Mouse (Mus musculus) midbrain, embryonic 15.5 days (tissue): ENCODE results near the gene Myo10. TPM values are rescaled to one million over a fixed set of nuclear protein-coding genes. Genes with fewer than 3 reads are reported as not detected.

Experiments used
- ATAC-seq: fragments of 200-750 bp; cut with Nextera tagmentation; replicated peaks from 2 replicates; pipeline ENCODE4 v1.8.0; 2017; ENCODE audit warnings: moderate TSS enrichment
- H3K27ac ChIP-seq: fragments of 300-500 bp; sonication (generic); 2 replicates; pipeline ENCODE4 v1.5.1; 2015; ENCODE audit warnings: mild to moderate bottlenecking, inconsistent platforms
- H3K27me3 ChIP-seq: fragments of 300-500 bp; sonication (generic); replicated peaks from 2 replicates; pipeline ENCODE4 v1.6.1; 2015; ENCODE audit warnings: inconsistent platforms
- H3K36me3 ChIP-seq: fragments of 300-500 bp; sonication (generic); replicated peaks from 2 replicates; pipeline ENCODE4 v1.6.1; 2015; ENCODE audit warnings: inconsistent platforms
- H3K4me1 ChIP-seq: fragments of 300-500 bp; sonication (generic); 2 replicates; pipeline ENCODE4 v1.6.1; 2015; ENCODE audit warnings: inconsistent platforms
- H3K4me2 ChIP-seq: fragments of 300-500 bp; sonication (generic); 2 replicates; pipeline ENCODE4 v1.6.1; 2015; ENCODE audit warnings: inconsistent platforms, mild to moderate bottlenecking, moderate library complexity
- H3K4me3 ChIP-seq: fragments of 300-500 bp; sonication (generic); 2 replicates; pipeline ENCODE4 v1.5.1; 2015; ENCODE audit warnings: mild to moderate bottlenecking, inconsistent platforms
- H3K9ac ChIP-seq: fragments of 300-500 bp; sonication (generic); 2 replicates; pipeline ENCODE4 v1.6.1; 2015; ENCODE audit warnings: mild to moderate bottlenecking, inconsistent platforms
- H3K9me3 ChIP-seq: fragments of 300-500 bp; sonication (generic); 2 replicates; pipeline ENCODE4 v1.6.1; 2016; ENCODE audit warnings: inconsistent platforms
- WGBS: fragments of 180-500 bp; shearing (Covaris S2); methylation state at CpG from one replicate; pipeline ENCODE4 v1.1.7; 2015; ENCODE audit warnings: mixed read lengths; 5-methylcytosine and 5-hydroxymethylcytosine counted together
- polyA plus RNA-seq: library from polyadenylated mRNA; unstranded; fragments of >200 nt; fragmentation: Nextera tagmentation; extraction: Ambion mirVana; gene quantifications from 2 replicates; pipeline ENCODE4 v1.2.1, GENCODE M21; 2015

Myo10 gene
- polyA plus RNA-seq, 1 experiment from 2014 or later: 28.1 TPM

DNA sequence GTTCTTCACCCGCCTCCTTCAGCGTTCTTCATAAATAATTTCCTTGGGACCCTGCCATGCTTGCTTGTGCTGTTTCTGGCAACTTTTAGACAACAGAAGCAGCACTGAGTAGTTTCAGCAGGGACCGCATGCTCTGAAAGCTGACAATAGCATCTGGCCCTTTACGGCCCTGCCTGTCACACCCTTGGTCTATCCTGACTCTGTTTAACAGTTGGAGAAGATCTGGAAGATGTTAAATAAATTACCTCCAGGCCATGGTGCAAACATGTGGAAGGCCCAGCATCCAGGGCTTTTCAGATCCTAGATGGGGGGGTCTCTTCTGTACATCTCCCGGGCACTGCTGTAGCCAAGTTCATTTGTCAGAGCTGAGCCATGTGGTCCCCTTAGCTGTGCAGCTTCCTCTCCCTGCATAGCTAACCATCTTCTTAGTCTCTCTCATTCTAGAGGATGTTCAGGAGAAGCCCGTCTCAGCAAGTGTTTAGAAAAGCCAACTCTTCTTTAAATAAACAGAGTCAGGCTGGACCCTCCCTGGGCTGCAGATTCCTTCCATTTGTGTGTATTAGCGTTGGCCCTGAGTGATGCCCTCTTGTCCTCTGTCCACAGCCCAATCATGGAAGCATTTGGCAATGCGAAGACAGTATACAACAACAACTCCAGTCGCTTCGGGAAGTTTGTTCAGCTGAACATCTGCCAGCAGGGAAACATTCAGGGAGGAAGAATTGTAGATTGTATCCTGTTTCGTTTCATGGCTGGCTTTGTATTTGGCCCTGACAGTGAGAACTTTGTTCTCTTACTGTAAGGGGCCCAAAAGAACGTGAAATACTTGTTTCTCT lies 101.2 kb downstream of the Myo10 start:
- Histone ChIP-seq H3K36me3 (no peaks in the 10 kb centered on the region), H3K27me3 (no peaks in the 10 kb centered on the region), H3K9me3 (no peaks in the 10 kb centered on the region), H3K4me2 (no peak overlapping the region), H3K27ac (no peak overlapping the region), H3K4me3 (no peak overlapping the region), H3K4me1 (no peaks in the 10 kb centered on the region), H3K9ac (no peak overlapping the region)
- no peak for ATAC-seq
- WGBS: 72% methylated on average over 12 of the region's 12 CpGs

DNA sequence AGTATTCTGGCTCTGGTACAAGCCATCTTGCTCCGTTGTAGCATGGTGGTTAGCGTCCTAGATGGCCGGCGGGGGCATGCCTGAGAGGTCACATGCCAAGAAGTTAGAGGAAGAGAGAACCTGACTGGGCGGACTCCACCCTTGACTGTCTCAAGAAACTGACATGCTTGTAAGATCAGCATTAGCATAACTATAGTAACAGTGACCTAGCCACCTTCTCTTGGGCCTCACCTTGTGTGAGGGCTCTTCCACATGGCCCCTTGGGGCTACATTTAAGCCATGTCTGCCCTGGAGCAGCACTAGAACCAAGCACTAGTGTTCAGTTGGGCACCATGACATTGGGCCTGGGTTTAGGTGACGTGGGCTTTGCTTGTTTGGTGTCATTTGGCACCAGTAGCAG lies 102.2 kb downstream of the Myo10 start:
- H3K27me3 ChIP-seq: no peaks in the 10 kb centered on the region
- no peak overlapping the region for H3K27ac ChIP-seq
- ATAC-seq: no peak
- no peaks in the 10 kb centered on the region for H3K4me1 ChIP-seq
- WGBS: 94% methylated on average over 6 of the region's 6 CpGs
- no peaks in the 10 kb centered on the region for H3K9me3 ChIP-seq
- H3K4me3 ChIP-seq: no peak overlapping the region
- no peak overlapping the region for H3K4me2 ChIP-seq
- H3K9ac ChIP-seq: no peak overlapping the region
- no peaks in the 10 kb centered on the region for H3K36me3 ChIP-seq

GRCm38 (mm10) chr15:25726814-25727213 lies 104.5 kb downstream of the Myo10 start:
- H3K9ac ChIP-seq: no peak overlapping the region
- H3K4me2 ChIP-seq: no peak overlapping the region
- 88% methylated on average over 5 of the region's 5 CpGs for WGBS
- no peak for ATAC-seq
- no peak overlapping the region for H3K4me3 ChIP-seq
- no peak overlapping the region for H3K27ac ChIP-seq
- H3K36me3 ChIP-seq: no peaks in the 10 kb centered on the region
- H3K4me1 ChIP-seq: no peaks in the 10 kb centered on the region
- H3K27me3 ChIP-seq: no peaks in the 10 kb centered on the region
- H3K9me3 ChIP-seq: no peaks in the 10 kb centered on the region

DNA sequence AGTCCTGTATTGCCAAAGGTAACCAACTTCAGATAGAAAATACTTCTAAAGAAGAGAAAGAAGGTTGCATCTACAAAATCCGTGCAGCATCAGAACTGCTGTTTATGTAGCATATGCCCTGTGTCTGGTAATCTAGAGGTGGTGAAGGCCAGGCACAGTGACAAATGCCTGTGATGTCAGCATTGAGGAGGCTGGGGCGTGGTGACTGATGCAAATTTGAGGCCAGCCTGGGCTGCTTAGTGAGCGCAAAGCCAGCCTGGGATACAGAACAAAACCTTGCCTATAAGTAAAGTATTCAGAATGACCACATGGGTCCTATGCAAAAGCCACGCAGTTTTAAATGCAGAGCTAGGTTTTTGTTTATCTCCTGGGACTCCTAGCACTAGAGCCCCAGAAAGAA lies 106.2 kb downstream of the Myo10 start:
- H3K36me3 ChIP-seq: no peaks in the 10 kb centered on the region
- WGBS: 61% methylated on average over 4 of the region's 4 CpGs
- no peak for ATAC-seq
- H3K27me3 ChIP-seq: no peaks in the 10 kb centered on the region
- H3K27ac ChIP-seq: no peak overlapping the region
- H3K9ac ChIP-seq: no peak overlapping the region
- no peaks in the 10 kb centered on the region for H3K9me3 ChIP-seq
- no peaks in the 10 kb centered on the region for H3K4me1 ChIP-seq
- H3K4me2 ChIP-seq: no peak overlapping the region
- no peak overlapping the region for H3K4me3 ChIP-seq

- Histone ChIP-seq H3K9ac (no peak overlapping the region), H3K27me3 (no peaks in the 10 kb centered on the region), H3K27ac (no peak overlapping the region), H3K4me1 (no peaks in the 10 kb centered on the region), H3K4me3 (no peak overlapping the region), H3K36me3 (no peaks in the 10 kb centered on the region), H3K4me2 (no peak overlapping the region), H3K9me3 (no peaks in the 10 kb centered on the region)
- ATAC-seq: no peak
- WGBS: 30% methylated on average over 9 of the region's 9 CpGs
Observed at GRCm38 (mm10) chr15:25731053-25731452, 108.7 kb downstream of the Myo10 start.

DNA sequence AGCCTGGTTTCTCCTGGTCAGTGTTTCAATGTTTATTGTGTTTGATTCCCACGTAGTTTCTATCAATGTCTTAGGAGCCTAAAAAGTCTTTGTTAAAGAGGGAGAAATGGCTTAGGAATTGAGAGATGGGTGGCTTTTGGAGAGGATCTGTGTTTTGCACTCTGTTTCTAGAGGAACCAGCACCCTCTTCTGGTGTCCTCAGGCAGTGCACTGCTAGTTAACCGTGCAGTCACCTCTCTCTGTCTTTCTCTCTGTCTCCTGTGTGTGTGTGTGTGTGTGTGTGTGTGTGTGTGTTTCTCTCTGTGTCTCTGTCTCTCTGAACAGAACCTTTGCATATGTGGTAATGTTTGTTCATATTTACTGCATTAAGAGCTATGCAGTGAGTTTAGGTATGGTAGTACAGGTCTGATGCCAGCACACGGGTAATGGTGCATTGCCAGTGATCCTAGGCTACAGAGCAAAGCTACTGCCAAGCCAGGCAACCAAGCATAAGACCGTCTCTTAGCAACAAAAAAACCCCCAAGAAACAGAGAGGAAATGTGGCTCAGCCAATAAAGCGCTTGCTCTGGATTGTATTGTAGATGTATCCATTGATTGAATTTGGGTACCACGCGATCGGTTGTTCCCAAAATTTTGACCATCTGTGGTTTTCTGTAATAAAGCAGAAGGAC lies 110.6 kb downstream of the Myo10 start:
- no peak overlapping the region for H3K9ac ChIP-seq
- 67% methylated on average over 8 of the region's 8 CpGs for WGBS
- H3K27me3 ChIP-seq: no peaks in the 10 kb centered on the region
- H3K36me3 ChIP-seq: no peaks in the 10 kb centered on the region
- peak; percentile 35; the same call in 1 of the 2 replicates for ATAC-seq
- H3K4me2 ChIP-seq: no peak overlapping the region
- H3K4me1 ChIP-seq: no peaks in the 10 kb centered on the region
- H3K27ac ChIP-seq: no peak overlapping the region
- no peak overlapping the region for H3K4me3 ChIP-seq
- H3K9me3 ChIP-seq: no peaks in the 10 kb centered on the region

DNA sequence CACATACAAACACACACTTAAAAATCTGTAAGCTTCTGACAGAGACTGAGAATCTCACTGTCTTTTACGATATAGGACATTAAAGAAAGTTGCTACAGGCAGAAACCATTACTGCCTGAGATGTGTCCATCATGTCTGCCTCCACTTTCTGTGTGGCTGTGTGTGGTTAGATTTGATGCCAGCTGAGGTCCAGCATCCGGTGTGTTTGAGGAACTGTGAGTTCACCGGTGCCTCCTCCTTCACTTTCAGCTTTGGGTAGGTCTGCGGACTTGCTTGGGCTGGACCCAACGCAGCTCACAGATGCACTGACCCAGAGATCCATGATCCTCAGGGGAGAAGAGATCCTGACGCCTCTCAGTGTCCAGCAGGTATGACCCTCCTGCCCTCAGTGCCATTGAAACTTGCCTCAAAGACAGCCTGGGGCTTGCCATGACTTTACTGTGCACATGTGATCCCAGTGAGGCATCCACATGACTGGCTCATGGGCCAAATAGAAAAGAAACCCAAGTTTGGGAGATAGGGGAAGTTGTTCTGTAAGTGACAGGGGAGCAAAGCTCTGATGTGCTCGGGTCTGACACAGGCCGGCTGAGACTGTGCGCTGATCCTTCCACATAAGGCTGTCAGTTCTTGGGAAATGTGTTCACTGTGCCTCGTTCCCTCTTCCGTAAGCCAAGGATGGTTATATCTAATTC lies 111.6 kb downstream of the Myo10 start:
- H3K36me3 ChIP-seq: no peaks in the 10 kb centered on the region; the same call in 1 of the 2 replicates
- H3K27ac ChIP-seq: no peak overlapping the region
- H3K4me3 ChIP-seq: no peak overlapping the region
- H3K4me1 ChIP-seq: no peaks in the 10 kb centered on the region
- no peaks in the 10 kb centered on the region for H3K27me3 ChIP-seq
- H3K9ac ChIP-seq: no peak overlapping the region
- H3K9me3 ChIP-seq: no peaks in the 10 kb centered on the region
- ATAC-seq: no peak
- H3K4me2 ChIP-seq: no peak overlapping the region
- WGBS: 96% methylated on average over 11 of the region's 11 CpGs

GRCm38 (mm10) chr15:25736531-25736930 lies 114.2 kb downstream of the Myo10 start:
- ATAC-seq: no peak
- Histone ChIP-seq H3K9me3 (no peaks in the 10 kb centered on the region), H3K27ac (no peak overlapping the region), H3K4me3 (no peak overlapping the region), H3K4me1 (no peaks in the 10 kb centered on the region), H3K36me3 (no peaks in the 10 kb centered on the region; the same call in 1 of the 2 replicates), H3K27me3 (no peaks in the 10 kb centered on the region), H3K9ac (no peak overlapping the region), H3K4me2 (no peak overlapping the region)
- 63% methylated on average over 6 of the region's 6 CpGs for WGBS

DNA sequence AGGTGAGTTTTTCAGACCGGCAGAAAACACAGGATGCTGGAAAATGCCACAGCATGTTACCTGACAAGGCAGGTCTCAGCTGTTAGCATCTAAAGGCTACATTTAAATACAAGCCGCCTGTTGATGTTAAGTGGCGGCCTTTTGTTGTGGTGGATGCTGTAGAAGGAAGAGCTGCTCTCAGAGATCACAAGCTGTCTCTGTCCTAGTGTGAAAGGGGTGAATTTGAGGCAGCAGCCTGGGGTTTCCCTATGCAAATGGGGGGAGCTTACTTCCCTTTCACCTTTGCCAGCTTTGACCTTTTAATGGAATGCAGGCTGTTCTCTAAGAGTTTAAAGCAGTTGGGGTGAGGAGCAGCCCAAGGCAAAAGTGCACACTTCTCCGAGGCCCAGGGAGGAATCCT lies 117.9 kb downstream of the Myo10 start:
- Histone ChIP-seq H3K27me3 (no peaks in the 10 kb centered on the region), H3K9ac (no peak overlapping the region), H3K27ac (no peak overlapping the region), H3K9me3 (no peaks in the 10 kb centered on the region), H3K4me2 (no peak overlapping the region), H3K4me3 (no peak overlapping the region), H3K36me3 (no peaks in the 10 kb centered on the region; the same call in 1 of the 2 replicates), H3K4me1 (no peaks in the 10 kb centered on the region)
- ATAC-seq: no peak
- WGBS: 64% methylated on average over 4 of the region's 4 CpGs

- H3K36me3 ChIP-seq: no peaks in the 10 kb centered on the region; the same call in 1 of the 2 replicates
- no peaks in the 10 kb centered on the region for H3K9me3 ChIP-seq
- no peak for ATAC-seq
- no peak overlapping the region for H3K9ac ChIP-seq
- no peak overlapping the region for H3K4me2 ChIP-seq
- no peak overlapping the region for H3K4me3 ChIP-seq
- H3K27ac ChIP-seq: no peak overlapping the region
- 92% methylated on average over 13 of the region's 13 CpGs for WGBS
- H3K4me1 ChIP-seq: no peaks in the 10 kb centered on the region
- H3K27me3 ChIP-seq: no peaks in the 10 kb centered on the region
Observed at GRCm38 (mm10) chr15:25742196-25742595, 119.9 kb downstream of the Myo10 start.

DNA sequence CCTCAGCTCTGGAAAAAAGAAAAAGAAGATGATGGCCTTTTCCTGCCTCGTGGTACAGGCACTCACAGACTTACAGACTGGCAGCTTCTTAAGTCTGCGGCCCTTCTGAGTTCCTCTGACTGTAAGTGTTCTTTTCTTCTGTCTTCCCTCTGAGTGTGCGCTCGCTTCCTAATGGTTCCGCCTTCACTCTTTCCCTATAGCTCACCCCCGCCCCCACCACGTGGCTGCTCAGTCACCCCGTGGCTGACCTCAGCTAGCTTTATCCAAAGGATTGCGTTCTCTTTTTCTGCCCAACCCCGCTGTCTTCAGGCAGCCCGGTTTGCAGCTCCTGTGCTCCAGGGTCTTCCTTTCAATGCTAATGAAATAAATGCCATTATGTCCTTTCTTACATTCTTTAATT lies 129.2 kb downstream of the Myo10 start:
- no peak for ATAC-seq
- no peak overlapping the region for H3K9ac ChIP-seq
- H3K4me3 ChIP-seq: no peak overlapping the region
- H3K4me2 ChIP-seq: no peak overlapping the region
- no peaks in the 10 kb centered on the region for H3K36me3 ChIP-seq
- 27% methylated on average over 11 of the region's 11 CpGs for WGBS
- H3K4me1 ChIP-seq: peaks cover 26% of the 10 kb centered on the region
- H3K9me3 ChIP-seq: no peaks in the 10 kb centered on the region
- 0 out of 2 replicates have a peak overlapping the region, but pooled peaks have one; percentile 75 for H3K27ac ChIP-seq
- no peaks in the 10 kb centered on the region for H3K27me3 ChIP-seq

GRCm38 (mm10) chr15:25752597-25752996 lies 130.3 kb downstream of the Myo10 start:
- no peak overlapping the region for H3K9ac ChIP-seq
- 10% methylated on average over 1 of the region's 1 CpGs for WGBS

More at GRCm38 (mm10) chr15:25752597-25752996, 130.3 kb downstream of the Myo10 start:
- peak overlapping the region; percentile 75 for H3K27ac ChIP-seq
- H3K27me3 ChIP-seq: no peaks in the 10 kb centered on the region
- H3K4me1 ChIP-seq: peaks cover 26% of the 10 kb centered on the region
- H3K4me3 ChIP-seq: peak overlapping the region; percentile 24; the same call in 1 of the 2 replicates
- no peaks in the 10 kb centered on the region for H3K9me3 ChIP-seq
- peak; percentile 62 for ATAC-seq
- H3K36me3 ChIP-seq: no peaks in the 10 kb centered on the region
- H3K4me2 ChIP-seq: peak overlapping the region; percentile 40
